Mouse (Mus musculus): Measurements from ENCODE around the gene Tomm5.
"Not testable (repeated sequence)": the region's sequence is repeated elsewhere in the genome, so short reads cannot be mapped to it uniquely, and the experiment has no call there.

Gene Tomm5

DNA sequence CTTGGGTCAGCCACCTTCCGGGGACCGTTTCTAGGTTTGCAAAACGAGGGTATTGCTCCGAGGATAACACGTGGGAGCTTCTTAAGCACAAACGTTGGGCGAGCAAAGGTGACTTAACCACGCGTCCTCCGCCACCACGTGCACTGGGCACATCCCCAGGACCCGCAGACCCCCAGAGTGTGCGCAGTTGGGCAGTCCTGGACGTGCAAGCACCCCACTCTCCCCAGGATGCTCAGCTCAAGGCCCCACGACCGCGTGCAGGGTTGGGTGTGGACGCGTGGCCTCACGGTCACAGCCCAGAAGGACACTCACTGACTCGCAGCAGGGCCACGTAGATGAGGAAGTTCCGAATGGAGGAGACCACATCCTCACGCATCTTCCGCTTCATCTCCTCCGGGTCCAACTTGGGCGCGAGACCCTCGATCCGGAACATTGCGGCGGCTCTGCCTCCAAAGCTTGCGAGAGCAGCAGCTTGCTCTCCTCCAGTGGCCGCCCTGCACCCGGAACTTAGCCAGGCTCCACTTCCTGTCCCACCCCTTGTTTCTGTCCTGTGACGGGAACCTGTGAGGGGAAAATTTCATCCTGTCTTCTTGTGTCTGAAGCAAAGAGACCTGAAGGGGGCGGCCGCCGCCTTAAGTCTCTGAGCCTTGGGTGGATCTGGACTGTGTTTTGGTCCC, at the start of gene Tomm5:
TSS of gene Tomm5 (minus strand) at position 514 of the 677 bp plus-strand sequence.
- in situ Hi-C loops (cut with MboI, MseI) = loop anchor here (10.0 kb wide), 1 partner anchor 133 kb away; no protein-coding TSS in a partner anchor

DNA sequence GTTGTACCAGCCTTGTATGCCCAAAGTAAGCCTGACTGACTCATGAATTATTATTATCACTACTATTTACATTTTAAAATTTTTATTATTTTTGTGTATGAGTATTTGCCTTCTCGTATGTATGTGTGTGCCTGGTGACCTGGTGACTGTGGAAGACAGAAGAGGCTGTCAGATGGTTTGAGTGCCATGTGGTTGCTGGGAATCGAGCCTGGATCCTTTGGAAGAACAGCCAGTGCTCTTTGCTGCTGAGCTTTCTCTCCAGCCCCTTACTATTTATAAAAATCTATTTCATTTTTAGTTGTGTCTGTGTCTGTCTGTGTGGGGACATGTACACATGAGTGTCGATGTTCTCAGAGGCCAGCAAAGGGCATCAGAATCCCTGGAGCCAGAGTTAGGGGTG, 48.5 kb upstream of the Tomm5 start:
- in situ Hi-C loops (cut with MboI, MseI) = no loop called here

DNA sequence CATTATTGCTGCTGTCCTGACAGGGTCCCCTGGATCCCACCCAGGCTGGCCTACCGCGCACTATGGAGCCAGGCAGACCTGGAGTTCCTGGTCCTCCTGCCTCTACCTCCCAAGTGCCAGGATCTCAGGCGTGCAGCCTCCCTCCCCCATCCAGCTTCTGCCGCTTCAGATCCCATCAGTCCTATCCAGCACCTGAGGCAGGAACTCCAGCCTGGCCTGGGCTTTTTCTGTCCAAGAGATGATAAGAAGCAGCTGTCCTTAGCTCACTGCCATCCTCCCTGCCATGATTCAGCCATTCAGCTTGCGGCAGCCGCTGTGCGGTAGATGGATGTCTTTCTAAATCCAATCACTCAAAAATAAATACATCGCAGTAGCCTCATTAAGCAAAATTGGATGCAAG, 35.1 kb upstream of the Tomm5 start:
- in situ Hi-C loops (cut with MboI, MseI) = loop anchor here (10.0 kb wide), 1 partner anchor 422 kb away; no protein-coding TSS in a partner anchor

DNA sequence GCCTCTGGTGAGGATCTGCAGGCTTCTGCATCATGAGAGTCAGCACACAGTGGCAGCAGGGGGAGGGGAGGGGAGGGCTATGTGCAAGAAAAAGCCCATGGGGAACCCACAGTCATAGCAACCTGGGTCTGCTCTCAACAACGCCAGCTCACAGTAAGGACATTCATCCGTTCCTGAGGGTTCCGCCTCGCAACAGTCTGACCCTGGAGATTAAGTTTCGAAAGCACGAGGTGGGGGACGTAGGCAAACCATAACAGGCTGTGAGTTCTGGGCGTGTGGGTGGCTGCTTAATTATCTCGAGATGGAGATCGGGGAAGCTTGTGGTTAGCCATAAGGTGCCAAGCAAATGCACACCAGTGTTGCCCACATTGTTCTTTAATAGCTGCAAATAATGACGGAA, 34.5 kb upstream of the Tomm5 start:
- in situ Hi-C loops (cut with MboI, MseI) = loop anchor here (10.0 kb wide), 1 partner anchor 422 kb away; no protein-coding TSS in a partner anchor

DNA sequence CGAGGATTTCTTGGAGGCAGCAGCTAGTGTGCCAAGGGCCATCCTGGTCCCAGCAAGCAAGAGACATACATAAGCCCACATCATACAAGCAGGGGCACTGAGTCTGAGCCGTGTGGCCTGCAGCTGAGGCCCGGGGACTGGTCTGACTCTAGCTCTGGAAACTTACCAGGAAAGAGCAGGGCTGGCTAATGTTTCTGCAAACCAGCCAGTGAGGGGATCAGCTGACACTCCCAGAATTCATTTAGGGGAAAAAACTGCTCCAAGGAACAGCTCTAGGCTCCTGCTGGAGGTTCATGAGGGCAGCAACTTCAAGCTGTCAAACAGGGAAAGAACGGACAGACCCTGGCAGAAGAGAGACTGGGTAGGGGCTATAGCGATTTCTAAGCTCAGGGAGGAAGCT, 33.9 kb upstream of the Tomm5 start:
- in situ Hi-C loops (cut with MboI, MseI) = loop anchor here (10.0 kb wide), 1 partner anchor 423 kb away; no protein-coding TSS in a partner anchor

DNA sequence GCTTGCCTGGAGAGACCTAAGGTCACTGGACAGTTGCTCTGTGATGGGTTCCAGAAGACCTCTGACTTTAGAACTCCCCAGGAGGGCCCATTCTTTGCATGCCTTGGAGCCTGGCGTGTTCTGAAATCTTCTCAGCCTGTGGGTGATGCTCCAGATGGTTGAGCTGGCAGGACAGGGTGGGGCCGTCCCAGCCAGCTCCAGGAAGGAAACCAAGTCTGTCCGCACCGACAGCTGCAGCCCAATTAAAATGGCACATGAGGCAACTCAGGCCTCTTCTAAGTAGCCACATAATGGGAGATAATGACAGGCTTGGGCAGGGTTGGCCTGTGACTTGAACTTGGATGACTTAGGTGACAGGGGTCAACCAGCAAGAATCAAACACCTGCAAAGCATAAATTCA, 29.7 kb upstream of the Tomm5 start:
- in situ Hi-C loops (cut with MboI, MseI) = no loop called here

DNA sequence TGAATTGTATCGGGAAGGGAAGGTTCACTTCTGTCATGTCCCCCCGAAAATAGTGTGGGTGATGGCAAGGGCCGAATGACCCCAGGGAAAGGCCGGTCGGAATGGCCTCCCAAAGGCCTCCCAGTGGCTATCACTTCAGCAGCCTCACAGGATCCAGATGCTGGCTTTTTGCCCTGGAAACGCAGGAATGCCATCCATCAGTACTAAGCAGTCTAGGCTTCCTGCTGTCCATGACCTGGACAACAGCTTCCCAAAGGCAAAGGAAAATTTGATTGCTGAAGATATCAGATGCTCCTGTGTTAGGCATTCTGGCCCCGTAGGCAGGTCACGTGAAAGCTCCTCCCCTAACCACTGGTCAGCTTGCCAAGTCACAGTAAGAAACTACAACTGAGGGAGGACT, 26.6 kb upstream of the Tomm5 start:
- in situ Hi-C loops (cut with MboI, MseI) = no loop called here

DNA sequence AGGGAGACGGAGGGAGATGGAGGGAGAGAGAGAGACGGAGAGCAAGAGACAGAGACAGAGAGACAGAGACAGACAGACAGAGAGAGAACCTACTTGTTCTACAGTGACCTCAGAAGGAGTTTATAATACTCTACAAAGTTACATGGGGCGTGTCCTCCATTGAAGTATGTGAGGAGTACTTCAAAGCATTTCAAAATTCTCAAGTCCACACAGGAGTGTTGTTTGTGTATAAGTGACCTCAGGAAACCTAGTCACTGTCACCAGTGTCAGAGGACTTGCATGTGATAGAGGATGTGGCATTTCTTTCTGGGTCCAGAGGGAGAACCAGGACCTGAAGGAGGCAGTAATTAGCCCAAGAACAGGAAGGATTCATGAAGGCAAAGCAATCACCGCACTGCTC, 23.1 kb upstream of the Tomm5 start:
- in situ Hi-C loops (cut with MboI, MseI) = no loop called here

DNA sequence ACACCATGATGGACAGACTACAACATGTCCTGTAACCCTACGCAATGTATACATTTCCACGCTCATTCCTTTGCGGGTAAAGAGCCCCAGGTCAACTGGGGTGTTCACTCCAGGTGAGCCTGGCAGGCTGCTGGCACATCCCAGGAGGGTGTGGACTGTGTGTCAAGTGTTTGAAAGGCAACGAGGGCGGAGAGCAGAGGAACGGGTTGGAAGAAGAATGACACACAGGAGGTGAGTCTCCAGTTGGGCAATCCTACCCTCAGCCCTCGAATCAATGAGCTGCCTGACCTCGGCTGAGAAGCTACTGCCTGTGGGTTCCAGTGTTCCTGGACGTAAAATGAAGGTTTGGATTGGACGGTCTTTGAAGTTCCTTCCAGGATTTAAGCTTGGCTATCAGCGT, 13.4 kb upstream of the Tomm5 start:
- in situ Hi-C loops (cut with MboI, MseI) = no loop called here

DNA sequence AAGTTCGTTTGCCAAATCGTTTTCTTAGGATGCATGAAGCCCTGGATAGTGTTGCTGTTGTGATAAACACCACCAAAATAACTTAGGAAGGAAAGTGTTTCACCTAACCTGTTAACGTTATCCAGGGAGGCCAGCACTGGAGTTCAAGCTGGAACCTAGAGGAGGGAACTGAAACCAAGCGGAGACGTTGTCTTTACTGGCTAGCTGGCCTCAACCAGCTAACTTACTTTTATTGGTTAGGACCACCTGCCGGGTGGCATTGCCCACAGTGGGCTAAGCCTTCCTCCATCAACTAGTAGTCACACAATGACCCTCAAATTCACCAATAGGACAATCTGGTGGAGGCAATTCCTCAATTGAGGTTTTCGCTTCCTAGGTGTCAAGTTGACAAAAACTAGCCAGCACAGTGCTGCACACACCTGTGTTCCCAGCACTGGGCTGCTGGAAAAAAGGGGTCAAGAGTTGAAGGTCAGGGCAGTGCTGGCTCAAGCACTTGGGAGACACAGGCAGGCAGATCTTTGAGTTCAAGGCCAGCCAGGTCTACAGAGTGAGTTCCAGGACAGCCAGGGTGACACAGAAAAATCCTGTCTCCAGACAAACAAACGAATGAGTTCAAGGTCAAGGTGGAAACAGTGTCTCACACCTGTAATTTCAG, 669 bp upstream of the Tomm5 start:
- in situ Hi-C loops (cut with MboI, MseI) = loop anchor here (10.0 kb wide), 1 partner anchor 134 kb away; no protein-coding TSS in a partner anchor

DNA sequence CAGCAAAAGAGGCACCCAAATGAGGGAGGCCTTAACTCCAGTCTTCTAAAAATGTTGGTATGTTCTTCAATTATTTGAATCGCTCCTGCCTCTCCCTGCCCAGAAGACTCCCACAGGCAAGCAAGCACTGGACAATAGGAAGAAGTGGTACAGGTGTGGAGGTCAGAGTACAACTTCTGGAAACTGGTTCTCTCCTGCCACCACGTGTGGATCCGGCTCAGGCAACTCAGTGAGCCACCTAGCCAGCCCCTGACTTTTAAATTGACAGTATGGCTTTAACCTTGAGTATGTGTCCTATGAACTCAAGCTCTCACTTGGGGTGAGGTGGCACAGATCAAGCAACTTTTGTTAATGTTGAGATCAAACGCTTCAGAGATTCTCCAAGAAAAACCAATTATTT, 848 bp downstream of the Tomm5 start:
- in situ Hi-C loops (cut with MboI, MseI) = loop anchor here (10.0 kb wide), 1 partner anchor 132 kb away; no protein-coding TSS in a partner anchor

DNA sequence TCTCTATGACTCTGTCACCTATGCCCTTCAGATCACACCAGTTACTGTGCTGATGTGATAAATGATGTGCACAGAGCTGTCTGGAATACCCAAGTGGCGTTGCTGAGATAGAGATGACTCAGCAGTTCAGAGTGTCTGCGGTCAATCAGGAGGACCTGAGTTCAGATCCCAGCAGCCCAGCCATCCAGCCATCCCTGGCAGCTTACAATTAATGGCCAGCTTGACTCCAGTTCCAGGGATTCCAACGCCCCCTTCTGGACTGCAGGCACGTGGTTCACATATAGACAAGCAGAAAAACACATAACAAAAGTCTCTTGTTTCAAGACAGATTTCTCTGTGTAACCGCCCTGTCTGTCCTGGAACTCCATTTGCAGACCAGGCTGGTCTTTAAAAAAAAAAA, 1.5 kb downstream of the Tomm5 start:
- in situ Hi-C loops (cut with MboI, MseI) = loop anchor here (10.0 kb wide), 1 partner anchor 132 kb away; no protein-coding TSS in a partner anchor

DNA sequence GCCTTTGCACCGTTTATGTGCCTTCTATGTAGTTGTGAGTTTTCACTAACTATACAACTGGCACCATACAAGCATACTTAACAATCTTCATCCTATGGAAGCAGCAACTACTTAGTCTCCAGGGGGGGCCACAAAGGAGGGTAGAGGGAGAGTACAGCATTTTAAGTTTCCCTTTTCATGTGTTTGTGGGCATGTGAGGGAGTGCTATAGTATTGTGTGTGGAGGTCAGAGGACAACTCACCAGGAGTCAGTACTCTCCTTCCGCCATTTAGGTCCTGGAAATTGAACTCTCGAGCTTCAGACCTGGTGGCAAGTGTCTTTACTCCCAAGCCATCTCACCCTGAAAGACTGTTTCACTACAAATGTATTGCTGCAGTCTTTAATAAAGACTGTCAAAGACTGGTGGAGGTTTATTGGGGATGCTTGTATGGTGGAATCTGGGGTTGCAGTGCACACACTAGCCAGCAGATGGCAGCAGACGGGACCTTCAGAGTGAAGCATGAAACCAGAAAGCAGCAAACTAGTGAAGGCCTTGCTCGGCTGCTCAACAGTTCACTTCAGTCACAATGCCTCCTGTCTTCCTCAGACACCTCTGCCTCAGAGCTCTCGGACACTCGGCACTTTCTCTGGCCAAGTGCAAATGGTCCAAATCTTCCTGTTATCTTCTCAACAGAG, 10.6 kb downstream of the Tomm5 start:
- in situ Hi-C loops (cut with MboI, MseI) = no loop called here

DNA sequence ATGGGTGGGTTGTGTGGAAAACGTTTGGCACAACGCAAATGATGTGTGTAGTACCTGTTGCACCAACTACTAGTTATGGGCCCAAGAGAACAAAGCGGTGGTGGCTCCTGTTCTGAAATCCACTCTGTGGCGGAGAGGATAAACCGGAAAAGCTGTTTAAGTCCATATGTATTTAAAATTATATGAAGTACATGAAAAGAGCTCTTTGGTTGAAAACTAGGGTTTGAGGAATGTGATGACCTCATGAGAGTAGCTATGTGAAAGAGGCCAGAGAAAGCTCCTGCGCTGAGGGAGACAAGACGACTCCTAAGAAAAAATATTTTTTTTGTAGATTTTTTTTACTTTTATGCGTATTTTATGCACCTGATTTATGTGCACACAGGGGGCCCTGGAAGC, 23.0 kb downstream of the Tomm5 start:
- in situ Hi-C loops (cut with MboI, MseI) = no loop called here

DNA sequence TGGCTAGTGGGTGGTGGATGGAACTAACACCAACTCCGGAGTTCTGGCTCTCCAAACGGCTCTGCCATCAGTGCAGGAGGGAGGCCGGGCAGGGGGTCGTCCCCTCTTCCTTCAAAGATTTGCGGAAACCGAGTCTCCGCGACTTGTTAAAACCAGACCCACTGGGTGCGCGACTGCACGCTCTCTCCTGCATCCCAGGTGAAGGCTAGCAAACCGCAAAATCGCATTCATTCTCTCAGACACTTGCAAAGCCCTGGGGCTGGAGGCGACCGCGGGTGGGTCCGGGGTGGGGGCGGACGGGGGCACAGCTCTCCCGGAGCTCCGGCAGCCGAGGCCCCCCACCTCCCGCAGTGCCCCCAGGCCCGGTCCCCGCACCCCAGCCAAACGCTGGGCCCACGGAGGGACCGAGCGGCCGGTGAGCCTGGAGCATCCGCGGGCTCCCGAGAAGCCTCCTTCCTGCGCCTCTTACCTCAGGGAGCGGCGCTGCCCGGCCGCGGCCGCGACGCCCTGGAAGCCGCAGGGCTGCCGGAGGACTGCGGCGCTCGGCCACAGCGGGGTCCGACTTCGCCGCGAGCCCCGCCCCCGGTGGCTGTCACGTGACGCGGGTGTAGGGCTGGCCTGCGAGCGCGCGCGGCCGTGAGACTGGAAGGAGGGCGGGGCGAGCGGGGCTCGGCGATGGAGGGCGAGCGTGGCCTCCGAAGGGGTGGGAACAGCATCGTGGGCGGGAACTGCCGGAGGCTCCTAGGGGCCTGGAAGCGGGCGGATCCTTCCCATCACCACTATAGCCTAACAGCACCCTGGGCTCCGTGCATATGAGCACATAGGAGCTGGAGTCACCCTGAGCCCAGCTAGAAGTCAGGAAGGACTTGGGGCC, 23.7 kb downstream of the Tomm5 start, which contains the start of gene Fbxo10:
TSS of gene Fbxo10 (minus strand) at position 584 of the 874 bp plus-strand sequence.
- in situ Hi-C loops (cut with MboI, MseI) = no loop called here

DNA sequence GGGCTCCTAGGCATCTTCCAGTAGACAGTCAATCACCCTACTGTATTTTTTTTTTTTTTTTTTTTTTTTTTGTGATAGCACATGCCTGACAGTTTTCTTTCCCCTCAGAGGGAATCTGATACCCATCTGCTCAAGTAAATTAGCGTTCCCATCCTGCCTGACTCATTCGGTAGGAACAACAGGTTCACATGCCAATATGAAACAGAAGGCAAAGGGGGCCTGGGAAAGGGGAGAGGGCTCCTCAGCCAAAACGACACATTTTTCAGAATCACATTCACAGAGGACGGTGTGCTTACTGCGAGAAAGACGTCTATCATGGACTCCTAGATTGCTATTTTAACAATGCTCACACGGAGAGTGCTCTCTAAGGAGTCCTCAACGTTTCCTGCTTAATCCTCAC, 24.4 kb downstream of the Tomm5 start:
- in situ Hi-C loops (cut with MboI, MseI) = no loop called here

DNA sequence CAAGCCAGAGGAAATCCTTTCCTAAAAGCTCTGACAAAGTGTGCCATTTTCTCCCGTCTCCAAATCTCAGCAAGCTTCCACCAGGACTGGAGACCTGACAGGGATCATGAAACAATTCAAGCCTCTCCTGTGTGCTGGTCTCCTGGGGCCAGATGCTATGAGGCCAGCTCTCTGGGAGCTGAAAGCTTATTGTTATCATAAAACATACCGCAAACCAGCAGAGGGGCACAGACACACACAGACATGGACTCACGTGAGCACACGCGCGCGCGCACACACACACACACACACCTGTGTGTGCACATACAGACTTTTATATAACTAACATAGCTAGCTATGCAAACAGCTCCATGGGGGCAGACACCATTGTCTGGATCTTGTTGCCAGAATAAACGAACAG, 25.0 kb downstream of the Tomm5 start:
- in situ Hi-C loops (cut with MboI, MseI) = no loop called here

DNA sequence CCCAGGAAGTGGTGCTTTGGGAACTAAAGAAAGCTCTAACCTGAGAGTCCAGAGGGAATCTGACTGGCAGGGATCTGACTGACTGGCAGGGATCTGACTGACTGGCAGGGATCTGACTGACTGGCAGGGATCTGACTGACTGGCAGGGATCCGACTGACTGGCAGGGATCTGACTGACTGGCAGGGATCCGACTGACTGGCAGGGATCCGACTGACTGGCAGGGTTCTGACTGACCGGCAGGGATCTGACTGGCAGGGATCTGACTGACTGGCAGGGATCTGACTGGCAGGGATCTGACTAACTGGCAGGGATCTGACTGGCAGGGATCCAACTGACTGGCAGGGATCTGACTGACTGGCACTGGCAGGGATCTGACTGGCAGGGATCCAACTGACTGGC, 26.9 kb downstream of the Tomm5 start:
- in situ Hi-C loops (cut with MboI, MseI) = not testable (repeated sequence)

DNA sequence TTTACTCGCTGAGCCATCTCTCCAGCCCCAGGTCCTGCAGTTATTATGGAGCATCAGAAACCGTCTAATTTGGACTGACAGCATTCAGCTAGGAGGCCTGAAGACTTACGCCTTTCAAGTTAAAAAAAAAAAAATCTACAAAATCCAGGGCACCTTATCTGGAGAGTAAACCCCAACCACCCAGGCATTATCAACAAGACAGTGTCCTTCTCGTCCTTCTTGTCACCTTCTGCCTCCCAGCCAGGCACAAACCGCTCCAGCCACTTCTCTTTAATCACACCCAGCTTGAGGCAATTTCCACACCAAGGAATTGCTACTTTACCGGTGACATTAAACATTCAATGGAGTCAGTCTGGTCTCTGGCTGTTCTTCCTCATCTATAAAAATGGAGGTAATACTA, 34.4 kb downstream of the Tomm5 start:
- in situ Hi-C loops (cut with MboI, MseI) = no loop called here

DNA sequence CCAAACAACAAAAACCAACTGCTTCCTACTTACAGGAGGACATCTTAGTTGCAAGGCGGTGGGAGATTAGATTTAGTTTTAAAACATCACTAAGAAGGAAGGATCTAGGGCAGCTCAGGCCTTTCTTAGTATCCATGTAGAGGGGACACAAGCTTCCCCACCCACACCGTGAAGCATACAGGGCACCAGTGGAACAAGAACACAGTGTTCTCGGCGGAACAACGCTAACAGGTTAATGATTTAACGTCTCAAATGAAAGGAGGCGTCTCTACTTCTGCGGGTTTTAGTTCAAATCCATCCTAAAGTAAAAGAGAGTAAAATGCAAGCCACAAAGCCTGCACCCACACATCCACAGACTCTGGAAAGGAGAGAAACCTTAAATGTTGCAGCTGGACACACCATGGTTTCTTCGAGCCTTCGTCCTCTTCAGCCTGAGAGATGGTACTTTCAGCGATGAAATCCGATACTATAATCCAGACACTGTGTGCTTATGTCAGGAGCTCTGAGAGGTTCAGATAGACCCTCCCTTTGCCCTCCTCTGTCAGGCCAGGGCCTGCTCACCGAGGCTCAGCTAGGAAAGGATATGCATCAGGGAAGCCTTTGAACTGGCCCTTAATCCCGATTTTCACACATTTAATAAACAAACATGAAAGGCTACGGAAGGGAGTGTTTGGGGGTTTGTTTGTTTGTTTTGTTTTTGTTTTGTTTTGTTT, 35.5 kb downstream of the Tomm5 start:
- in situ Hi-C loops (cut with MboI, MseI) = no loop called here

DNA sequence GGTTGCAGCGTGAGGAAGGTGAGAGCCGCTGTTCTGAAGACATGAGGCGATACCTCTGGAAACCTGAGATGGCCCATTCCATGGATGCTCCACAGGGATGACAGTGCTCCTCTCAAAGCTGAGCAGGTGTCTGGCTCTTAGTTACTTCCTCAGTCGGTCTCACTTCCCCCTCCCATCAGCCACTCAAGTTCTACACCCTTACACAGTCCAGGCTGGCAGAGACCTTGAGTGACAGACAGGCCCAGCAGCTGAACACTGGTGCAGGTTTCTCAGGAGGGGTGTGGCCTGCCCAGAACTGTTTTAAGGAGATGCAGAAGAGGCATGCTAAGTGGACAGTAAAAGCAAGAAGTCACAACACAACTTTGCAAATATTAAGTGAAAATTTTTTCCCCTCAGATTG, 40.2 kb downstream of the Tomm5 start:
- in situ Hi-C loops (cut with MboI, MseI) = no loop called here
